Mouse (Mus musculus): ENCODE data around the gene Nemp2. TPM values are rescaled to one million over a fixed set of nuclear protein-coding genes. Genes with fewer than 3 reads are reported as not detected.

Gene Nemp2
- 0.93 and 1.2 TPM in 2 replicates for polyA plus RNA-seq (2012)

- TF ChIP-seq GATA1 (IDR thresholded peaks at IDR 0.05; ENCODE audit: low read length), result no peak
Measured at GRCm38 (mm10) chr1:52630248-52630936, at the start of gene Nemp2. Gene Nemp2, plus strand, starts transcription at chr1:52630703.

- no peak for TF ChIP-seq GATA1 (IDR thresholded peaks at IDR 0.05; ENCODE audit: low read length)
Measured at GRCm38 (mm10) chr1:52581744-52582143, 48.8 kb upstream of the Nemp2 start.

- no peak for TF ChIP-seq GATA1 (IDR thresholded peaks at IDR 0.05; ENCODE audit: low read length)
Measured at GRCm38 (mm10) chr1:52582866-52583265, 47.6 kb upstream of the Nemp2 start.

GRCm38 (mm10) chr1:52596982-52597646 is 33.4 kb upstream of the Nemp2 start:
- TF ChIP-seq GATA1 (IDR thresholded peaks at IDR 0.05; ENCODE audit: low read length), result no peak

GRCm38 (mm10) chr1:52597761-52598160 is 32.7 kb upstream of the Nemp2 start:
- no peak for TF ChIP-seq GATA1 (IDR thresholded peaks at IDR 0.05; ENCODE audit: low read length)

- no peak for TF ChIP-seq GATA1 (IDR thresholded peaks at IDR 0.05; ENCODE audit: low read length)
Measured at GRCm38 (mm10) chr1:52598361-52598760, 32.1 kb upstream of the Nemp2 start.

- TF ChIP-seq GATA1 (IDR thresholded peaks at IDR 0.05; ENCODE audit: low read length), result no peak
Measured at GRCm38 (mm10) chr1:52601496-52601895, 29.0 kb upstream of the Nemp2 start.

GRCm38 (mm10) chr1:52607700-52608099 is 22.8 kb upstream of the Nemp2 start:
- no peak for TF ChIP-seq GATA1 (IDR thresholded peaks at IDR 0.05; ENCODE audit: low read length)

GRCm38 (mm10) chr1:52608486-52608885 is 22.0 kb upstream of the Nemp2 start:
- TF ChIP-seq GATA1 (IDR thresholded peaks at IDR 0.05; ENCODE audit: low read length), result no peak

- no peak for TF ChIP-seq GATA1 (IDR thresholded peaks at IDR 0.05; ENCODE audit: low read length)
Measured at GRCm38 (mm10) chr1:52618217-52618616, 12.3 kb upstream of the Nemp2 start.

GRCm38 (mm10) chr1:52620442-52620841 is 10.1 kb upstream of the Nemp2 start:
- TF ChIP-seq GATA1 (IDR thresholded peaks at IDR 0.05; ENCODE audit: low read length), result no peak

GRCm38 (mm10) chr1:52630937-52631299 is 415 bp downstream of the Nemp2 start:
- no peak for TF ChIP-seq GATA1 (IDR thresholded peaks at IDR 0.05; ENCODE audit: low read length)

- TF ChIP-seq GATA1 (IDR thresholded peaks at IDR 0.05; ENCODE audit: low read length), result no peak
Measured at GRCm38 (mm10) chr1:52631570-52631969, 1.1 kb downstream of the Nemp2 start.

GRCm38 (mm10) chr1:52634251-52634650 is 3.7 kb downstream of the Nemp2 start:
- no peak for TF ChIP-seq GATA1 (IDR thresholded peaks at IDR 0.05; ENCODE audit: low read length)

- no peak for TF ChIP-seq GATA1 (IDR thresholded peaks at IDR 0.05; ENCODE audit: low read length)
Measured at GRCm38 (mm10) chr1:52635932-52636331, 5.4 kb downstream of the Nemp2 start.

- TF ChIP-seq GATA1 (IDR thresholded peaks at IDR 0.05; ENCODE audit: low read length), result no peak
Measured at GRCm38 (mm10) chr1:52638101-52638500, 7.6 kb downstream of the Nemp2 start.

GRCm38 (mm10) chr1:52639090-52639489 is 8.6 kb downstream of the Nemp2 start:
- no peak for TF ChIP-seq GATA1 (IDR thresholded peaks at IDR 0.05; ENCODE audit: low read length)

All from G1E-ER4 (cell line).